Comparison of ENCODE assay signal across 8 mouse cellular contexts in genomic region chr7:113377875-113378658, GRCm38 (mm10). TPM values are rescaled to one million over a fixed set of nuclear protein-coding genes. Genes with fewer than 3 reads are reported as not detected.
A peak's percentile ranks its signal among the peaks of the same experiment; 100 is the strongest.
DNase-seq lines count a peak whose midpoint lies in the region; ATAC-seq lines count a peak whose summit lies in the region.

No protein-coding gene starts in this region.

- H3K36me3 ChIP-seq in embryonic facial prominence, embryonic 14.5 days (ENCODE audit: control insufficient read depth, insufficient read depth, low read length): no peaks in the 10 kb centered on the region
- H3K36me3 ChIP-seq in limb, embryonic 13.5 days: no peaks in the 10 kb centered on the region
- H3K36me3 ChIP-seq in midbrain, embryonic 16.5 days (ENCODE audit: control insufficient read depth, insufficient read depth, low read length): no peaks in the 10 kb centered on the region

- WGBS in embryonic facial prominence, embryonic 14.5 days: 26% methylated on average over 7 of the region's 7 CpGs
- WGBS in limb, embryonic 13.5 days: 28% methylated on average over 7 of the region's 7 CpGs
- 31% methylated on average over 7 of the region's 7 CpGs for WGBS in midbrain, embryonic 16.5 days

- H3K9ac ChIP-seq in embryonic facial prominence, embryonic 14.5 days (ENCODE audit: low read depth, low read length): no peak overlapping the region
- H3K9ac ChIP-seq in limb, embryonic 13.5 days: no peak overlapping the region
- H3K9ac ChIP-seq in midbrain, embryonic 16.5 days (ENCODE audit: low read depth, low read length): no peak overlapping the region

- no peaks in the 10 kb centered on the region for H3K4me1 ChIP-seq in embryonic facial prominence, embryonic 14.5 days (ENCODE audit: control insufficient read depth, insufficient read depth, low read length)
- no peaks in the 10 kb centered on the region for H3K4me1 ChIP-seq in limb, embryonic 13.5 days
- no peaks in the 10 kb centered on the region for H3K4me1 ChIP-seq in midbrain, embryonic 16.5 days (ENCODE audit: control insufficient read depth, insufficient read depth, low read length)

- peak; percentile 91 for DNase-seq in A20 (ENCODE audit: low read depth, low spot score)
- DNase-seq in adrenal gland, postnatal 36 days: peak; percentile 84 to 85
- DNase-seq in embryonic facial prominence, embryonic 14.5 days (ENCODE audit: low spot score): peak; percentile 90
- DNase-seq in heart, adult 8-10 months (ENCODE audit: low spot score): peak; percentile 68
- DNase-seq in kidney, adult 8-10 months: peak; percentile 76 to 85
- DNase-seq in spleen, postnatal 4 days (ENCODE audit: low spot score in 2 of 2): peak; percentile 75 to 82

- no peak overlapping the region for H3K4me3 ChIP-seq in embryonic facial prominence, embryonic 14.5 days (ENCODE audit: low read depth, low read length)
- H3K4me3 ChIP-seq in limb, embryonic 13.5 days: no peak overlapping the region
- H3K4me3 ChIP-seq in midbrain, embryonic 16.5 days (ENCODE audit: low read depth, low read length): no peak overlapping the region

- H3K4me2 ChIP-seq in embryonic facial prominence, embryonic 14.5 days (ENCODE audit: low read depth, low read length): peak overlapping the region; percentile 28; the same call in 1 of the 2 replicates
- no peak overlapping the region; the same call in 1 of the 2 replicates for H3K4me2 ChIP-seq in limb, embryonic 13.5 days (replicated peaks)
- no peak overlapping the region for H3K4me2 ChIP-seq in midbrain, embryonic 16.5 days (ENCODE audit: low read length)

- no peaks in the 10 kb centered on the region for H3K27me3 ChIP-seq in embryonic facial prominence, embryonic 14.5 days (replicated peaks; ENCODE audit: control insufficient read depth, insufficient read depth, low read length)
- H3K27me3 ChIP-seq in limb, embryonic 13.5 days: 0 out of 2 replicates have a peak, but pooled peaks cover 3% of the 10 kb centered on the region
- no peaks in the 10 kb centered on the region for H3K27me3 ChIP-seq in midbrain, embryonic 16.5 days (ENCODE audit: control insufficient read depth, insufficient read depth, low read depth, low read length)

- H3K9me3 ChIP-seq in embryonic facial prominence, embryonic 14.5 days (ENCODE audit: control insufficient read depth, low read length): no peaks in the 10 kb centered on the region
- no peaks in the 10 kb centered on the region for H3K9me3 ChIP-seq in limb, embryonic 13.5 days
- no peaks in the 10 kb centered on the region for H3K9me3 ChIP-seq in midbrain, embryonic 16.5 days (replicated peaks; ENCODE audit: control insufficient read depth, low read length, poor library complexity, severe bottlenecking)

- H3K27ac ChIP-seq in embryonic facial prominence, embryonic 14.5 days (replicated peaks; ENCODE audit: low read depth, low read length): no peak overlapping the region
- no peak overlapping the region for H3K27ac ChIP-seq in limb, embryonic 13.5 days
- H3K27ac ChIP-seq in midbrain, embryonic 16.5 days (ENCODE audit: low read length): no peak overlapping the region

- ATAC-seq in embryonic facial prominence, embryonic 14.5 days (ENCODE audit: low read depth): peak; percentile 84
- peak; percentile 75; the same call in 1 of the 2 replicates for ATAC-seq in limb, embryonic 13.5 days (ENCODE audit: low FRiP score, low read depth)
- ATAC-seq in midbrain, embryonic 16.5 days: peak; percentile 83; the same call in 1 of the 2 replicates

RNA-seq across cellular contexts. Expression of gene Btbd10, which starts 8.9 kb away (rescaled TPM):
- total RNA-seq in adrenal gland, postnatal 36 days (2021): 10 to 100 TPM; 16.6 to 17.8 TPM
- polyA plus RNA-seq in embryonic facial prominence, embryonic 14.5 days (2014; fragmentation: Nextera tagmentation; extraction: Ambion mirVana): 29.1 and 30.8 TPM in 2 replicates
- total RNA-seq in heart, adult 8-10 months (2022): 10 to 100 TPM in 2 of 4 experiments, 1 to 10 TPM in 2; 8.7 to 11.3 (median 9.9) TPM
- polyA plus RNA-seq in limb, embryonic 13.5 days (2015; fragmentation: Nextera tagmentation; extraction: Ambion mirVana): 28.7 and 30.9 TPM in 2 replicates
- polyA plus RNA-seq in midbrain, embryonic 16.5 days (2015; fragmentation: Nextera tagmentation; extraction: Ambion mirVana): 85.7 and 86.2 TPM in 2 replicates

RNA-seq across cellular contexts. Expression of gene Pth, which starts 10.3 kb away (rescaled TPM):
- total RNA-seq in adrenal gland, postnatal 36 days (2021): not detected
- 21.1 and 35.0 TPM in 2 replicates for polyA plus RNA-seq in embryonic facial prominence, embryonic 14.5 days (2014; fragmentation: Nextera tagmentation; extraction: Ambion mirVana)
- total RNA-seq in heart, adult 8-10 months (2022): not detected
- polyA plus RNA-seq in limb, embryonic 13.5 days (2015; fragmentation: Nextera tagmentation; extraction: Ambion mirVana): not detected in 2 replicates
- polyA plus RNA-seq in midbrain, embryonic 16.5 days (2015; fragmentation: Nextera tagmentation; extraction: Ambion mirVana): not detected in 2 replicates

Comparison
In these comparisons a context has a peak if more than half of its experiments do, and no peak if none do; other contexts are left out.
1. RNA of gene Pth, which starts 10.3 kb away (polyA plus RNA-seq): 21.1 to 35.0 TPM in embryonic facial prominence, embryonic 14.5 days; not detected in limb, embryonic 13.5 days and not detected in midbrain, embryonic 16.5 days; every median in the first group is over 10 times any median in the second.
2. Peak in every context shown above with its lines, with median percentiles within 50 percentile points of each other: DNase-seq and ATAC-seq.